Mouse (Mus musculus) urinary bladder, adult 18-20 months (tissue): ENCODE measurements around the gene Zbtb44.

ENCODE experiments used
- DNase-seq, 2 experiments: peaks; one replicate each; pipeline ENCODE4 v3.0.0; 2022; ENCODE audit warnings: low spot score in 2 of 2, mixed read lengths in 2 of 2

Gene Zbtb44

GRCm38 (mm10) chr9:31115586-31115985, 85.1 kb downstream of the Zbtb44 start:
- DNase-seq, result no peak

- no peak for DNase-seq
Observed at GRCm38 (mm10) chr9:31117088-31117487, 86.6 kb downstream of the Zbtb44 start.

GRCm38 (mm10) chr9:31117488-31117887, 87.0 kb downstream of the Zbtb44 start:
- no peak for DNase-seq

GRCm38 (mm10) chr9:31118520-31119298, 88.3 kb downstream of the Zbtb44 start:
- no peak for DNase-seq

GRCm38 (mm10) chr9:31119405-31119804, 89.0 kb downstream of the Zbtb44 start:
- DNase-seq, result no peak

GRCm38 (mm10) chr9:31119882-31120532, 89.6 kb downstream of the Zbtb44 start:
- DNase-seq, result no peak

GRCm38 (mm10) chr9:31120533-31120915, 90.1 kb downstream of the Zbtb44 start:
- DNase-seq, result no peak

GRCm38 (mm10) chr9:31122464-31123030, 92.1 kb downstream of the Zbtb44 start:
- no peak for DNase-seq
